Mouse (Mus musculus) heart, adult 2 months (tissue): ENCODE results near the gene Slc6a2. TPM values are rescaled to one million over a fixed set of nuclear protein-coding genes. Genes with fewer than 3 reads are reported as not detected.

Experiments
- DNase-seq, 2 experiments: peaks; one replicate each; pipeline ENCODE4 v3.0.0; 2021
- H3K27ac ChIP-seq: fragments of 200-600 bp; 2 replicates; pipeline ENCODE4 v1.8.1; 2022
- H3K27me3 ChIP-seq: fragments of 200-500 bp; 2 replicates; pipeline ENCODE4 v1.6.1; 2012; ENCODE audit warnings: mild to moderate bottlenecking, low read length, inconsistent platforms, mixed read lengths; ENCODE audit not compliant: control insufficient read depth, insufficient read depth
- H3K36me3 ChIP-seq: fragments of 200-500 bp; 2 replicates; pipeline ENCODE4 v1.6.1; 2012; ENCODE audit warnings: low read length, inconsistent platforms; ENCODE audit not compliant: control insufficient read depth, insufficient read depth
- H3K4me1 ChIP-seq: fragments of 200-500 bp; 2 replicates; pipeline ENCODE4 v1.6.1; 2011; ENCODE audit warnings: low read length; ENCODE audit not compliant: control insufficient read depth, insufficient read depth
- H3K4me3 ChIP-seq: fragments of 200-600 bp; 2 replicates; pipeline ENCODE4 v1.8.1; 2022
- H3K79me2 ChIP-seq: fragments of 200-500 bp; replicated peaks from 2 replicates; pipeline ENCODE4 v1.6.1; 2012; ENCODE audit warnings: mild to moderate bottlenecking, inconsistent platforms, low read length, moderate library complexity, mixed read lengths; ENCODE audit not compliant: control insufficient read depth, insufficient read depth
- H3K9ac ChIP-seq: fragments of 200-500 bp; 2 replicates; pipeline ENCODE4 v1.6.1; 2012; ENCODE audit warnings: low read depth, mild to moderate bottlenecking, control low read depth, inconsistent platforms, low read length, mixed read lengths
- CTCF ChIP-seq: fragments of 200-600 bp; IDR thresholded peaks from 2 replicates; pipeline ENCODE4 v1.8.1; 2022; ENCODE audit warnings: antibody characterized with exemption, mild to moderate bottlenecking, moderate library complexity
- EP300 ChIP-seq: fragments of 200-500 bp; IDR thresholded peaks from 2 replicates; pipeline ENCODE4 v1.6.1; 2011; ENCODE audit warnings: low read depth, low read length, control low read depth; ENCODE audit not compliant: insufficient read depth
- POLR2A ChIP-seq: fragments of 200-500 bp; IDR thresholded peaks from 2 replicates; pipeline ENCODE4 v1.6.1; 2011; ENCODE audit warnings: mild to moderate bottlenecking, low read depth, low read length, control low read depth; ENCODE audit not compliant: insufficient read depth
- WGBS: fragments of 180-500 bp; shearing (Covaris S2); methylation state at CpG from one replicate; pipeline ENCODE4 v1.1.7; 2018; 5-methylcytosine and 5-hydroxymethylcytosine counted together
- intact Hi-C: fragments of 180-260 bp; cut with DNase I; formaldehyde crosslinking; loops from one replicate; pipeline ENCODE4 v1.15.1; 2025
- polyA plus RNA-seq: library from polyadenylated mRNA; depleted of rRNA; stranded (reverse); fragments of >200 nt; gene quantifications from 2 replicates; pipeline ENCODE4 v1.2.3, GENCODE M21; 2012
- total RNA-seq, 2 experiments: library from RNA; stranded (reverse); gene quantifications; 2 replicates each; pipeline ENCODE4 v1.2.3; 2021

Gene Slc6a2
- total and polyA plus RNA-seq, 3 experiments: 0.08 to 0.18 (median 0.14) TPM

DNA sequence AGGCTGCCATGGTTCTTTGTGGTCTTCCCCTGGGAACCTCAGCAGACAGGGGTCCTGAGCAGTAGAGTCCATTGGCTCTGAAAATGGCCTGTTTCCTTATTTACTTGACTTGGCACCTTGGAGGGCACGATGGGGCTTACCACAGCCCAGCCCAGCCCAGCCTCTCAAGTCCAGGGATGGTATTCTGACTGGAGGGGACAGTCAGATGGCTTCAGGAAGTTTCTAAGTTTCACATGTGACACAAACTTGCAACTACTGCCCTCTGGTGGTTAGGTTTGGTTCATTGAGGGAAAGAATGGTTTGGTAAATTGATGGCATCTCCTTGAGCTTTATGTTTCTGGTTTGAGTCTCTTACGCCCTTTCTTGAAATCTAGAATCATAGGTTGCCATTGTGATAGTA lies 38.7 kb downstream of the Slc6a2 start:
- no peak overlapping the region for H3K4me3 ChIP-seq
- no peaks in the 10 kb centered on the region for H3K79me2 ChIP-seq
- H3K27ac ChIP-seq: no peak overlapping the region
- intact Hi-C loops: loop anchor here (5.0 kb wide), 2 partner anchors 101 to 116 kb away; no protein-coding TSS in a partner anchor
- no peak overlapping the region for H3K9ac ChIP-seq
- TF ChIP-seq EP300 (no peak), CTCF (peak; percentile 82)
- H3K27me3 ChIP-seq: no peaks in the 10 kb centered on the region
- no peaks in the 10 kb centered on the region for H3K36me3 ChIP-seq
- no peaks in the 10 kb centered on the region for H3K4me1 ChIP-seq
- DNase-seq: peak; percentile 10 to 28
- 37% methylated on average over 2 of the region's 2 CpGs for WGBS

DNA sequence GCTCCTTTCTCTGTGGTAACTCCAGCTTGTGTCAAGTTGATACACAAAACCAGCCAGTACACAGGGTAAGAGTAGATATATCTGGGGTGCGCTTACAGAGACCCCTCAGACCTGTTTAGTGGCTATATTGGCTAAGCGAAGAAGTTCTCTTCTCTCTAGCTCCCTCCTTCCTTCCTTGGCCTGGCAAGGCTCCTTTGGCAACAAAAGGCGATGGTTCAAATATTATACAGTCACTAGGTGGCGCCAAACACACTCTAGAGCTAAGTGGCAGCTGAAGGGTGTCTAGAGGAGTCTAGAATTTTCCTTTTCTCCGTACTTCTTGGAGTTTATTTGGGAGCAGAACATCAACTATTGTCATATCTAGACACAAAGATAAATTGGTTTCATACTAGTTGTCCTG lies 50.4 kb downstream of the Slc6a2 start:
- no peak for DNase-seq
- no peaks in the 10 kb centered on the region for H3K27me3 ChIP-seq
- no peaks in the 10 kb centered on the region for H3K4me1 ChIP-seq
- no peaks in the 10 kb centered on the region for H3K79me2 ChIP-seq
- no peak overlapping the region for H3K4me3 ChIP-seq
- H3K9ac ChIP-seq: no peak overlapping the region
- H3K27ac ChIP-seq: no peak overlapping the region
- no peak for TF ChIP-seq EP300
- TF ChIP-seq CTCF: peak; percentile 76
- intact Hi-C loops: loop anchor here (2.0 to 10.0 kb wide), 4 partner anchors 39 to 385 kb away; partner anchors contain the start of gene Ces1a
- WGBS: 16% methylated on average over 5 of the region's 5 CpGs
- no peaks in the 10 kb centered on the region for H3K36me3 ChIP-seq

DNA sequence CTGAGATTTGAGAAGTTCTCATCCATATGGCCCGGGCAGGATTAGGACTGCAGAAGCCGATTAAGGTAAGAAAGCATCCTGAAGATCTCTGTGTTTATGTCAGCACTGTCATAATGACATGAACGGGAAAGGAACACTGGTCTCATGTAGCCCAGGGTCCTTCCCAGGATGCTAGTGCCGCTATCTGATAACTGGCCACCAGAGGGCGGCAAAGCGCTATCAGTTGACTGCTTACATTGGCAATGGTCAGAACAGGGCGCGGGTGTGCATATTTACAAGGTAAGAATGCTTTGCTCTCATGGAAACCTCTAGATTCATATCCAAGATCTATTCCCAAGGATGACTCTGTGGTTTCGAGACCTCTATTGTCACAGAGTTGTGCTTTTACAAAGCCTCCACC lies 51.6 kb downstream of the Slc6a2 start:
- H3K9ac ChIP-seq: no peak overlapping the region
- H3K4me1 ChIP-seq: no peaks in the 10 kb centered on the region
- intact Hi-C loops: loop anchor here (1.0 to 10.0 kb wide), 6 partner anchors 37 to 484 kb away; partner anchors contain the start of gene Ces1a
- H3K27ac ChIP-seq: no peak overlapping the region
- DNase-seq: peak; percentile 69 to 87
- H3K4me3 ChIP-seq: no peak overlapping the region
- TF ChIP-seq CTCF: peak; percentile 94
- TF ChIP-seq EP300: 0 out of 2 replicates have a peak, but pooled peaks have one; percentile 52
- TF ChIP-seq POLR2A: no peak
- no peaks in the 10 kb centered on the region for H3K36me3 ChIP-seq
- no peaks in the 10 kb centered on the region for H3K79me2 ChIP-seq
- H3K27me3 ChIP-seq: no peaks in the 10 kb centered on the region
- WGBS: 6% methylated on average over 9 of the region's 9 CpGs

GRCm38 (mm10) chr8:93012226-93012625 lies 52.3 kb downstream of the Slc6a2 start:
- no peaks in the 10 kb centered on the region for H3K36me3 ChIP-seq
- no peak overlapping the region for H3K9ac ChIP-seq
- no peaks in the 10 kb centered on the region for H3K79me2 ChIP-seq
- H3K27ac ChIP-seq: no peak overlapping the region
- intact Hi-C loops: loop anchor here (5.0 to 10.0 kb wide), 2 partner anchors 130 to 383 kb away; no protein-coding TSS in a partner anchor
- H3K27me3 ChIP-seq: no peaks in the 10 kb centered on the region
- WGBS: 74% methylated on average over 6 of the region's 6 CpGs
- no peak for DNase-seq
- TF ChIP-seq POLR2A (no peak), CTCF (no peak), EP300 (no peak)
- H3K4me3 ChIP-seq: no peak overlapping the region
- no peaks in the 10 kb centered on the region for H3K4me1 ChIP-seq

- no peak for TF ChIP-seq EP300
- no peak for TF ChIP-seq CTCF
- TF ChIP-seq POLR2A: no peak
- WGBS: 30% methylated on average over 4 of the region's 4 CpGs
Observed at GRCm38 (mm10) chr8:93014300-93014699, 54.4 kb downstream of the Slc6a2 start.

GRCm38 (mm10) chr8:93021738-93022137 lies 61.9 kb downstream of the Slc6a2 start:
- DNase-seq: no peak
- TF ChIP-seq CTCF: no peak
- no peak for TF ChIP-seq POLR2A
- no peak for TF ChIP-seq EP300
- Histone ChIP-seq H3K27ac (no peak overlapping the region), H3K36me3 (no peaks in the 10 kb centered on the region), H3K4me3 (no peak overlapping the region), H3K9ac (no peak overlapping the region), H3K4me1 (no peaks in the 10 kb centered on the region), H3K27me3 (no peaks in the 10 kb centered on the region), H3K79me2 (no peaks in the 10 kb centered on the region)
- intact Hi-C loops: no loop called here
- 66% methylated on average over 5 of the region's 5 CpGs for WGBS

More at GRCm38 (mm10) chr8:93014300-93014699, 54.4 kb downstream of the Slc6a2 start:
- H3K79me2 ChIP-seq: no peaks in the 10 kb centered on the region
- no peaks in the 10 kb centered on the region for H3K4me1 ChIP-seq
- H3K27me3 ChIP-seq: no peaks in the 10 kb centered on the region
- H3K4me3 ChIP-seq: no peak overlapping the region
- no peaks in the 10 kb centered on the region for H3K36me3 ChIP-seq
- intact Hi-C loops: loop anchor here (5.0 to 10.0 kb wide), 2 partner anchors 128 to 381 kb away; no protein-coding TSS in a partner anchor
- no peak for DNase-seq
- H3K27ac ChIP-seq: no peak overlapping the region
- H3K9ac ChIP-seq: no peak overlapping the region
